Mouse (Mus musculus): Measurements from ENCODE around the gene Cse1l. TPM values are rescaled to one million over a fixed set of nuclear protein-coding genes. Genes with fewer than 3 reads are reported as not detected.

Gene Cse1l
- polyA plus RNA-seq, 1 experiment, result 39.0 TPM

DNA sequence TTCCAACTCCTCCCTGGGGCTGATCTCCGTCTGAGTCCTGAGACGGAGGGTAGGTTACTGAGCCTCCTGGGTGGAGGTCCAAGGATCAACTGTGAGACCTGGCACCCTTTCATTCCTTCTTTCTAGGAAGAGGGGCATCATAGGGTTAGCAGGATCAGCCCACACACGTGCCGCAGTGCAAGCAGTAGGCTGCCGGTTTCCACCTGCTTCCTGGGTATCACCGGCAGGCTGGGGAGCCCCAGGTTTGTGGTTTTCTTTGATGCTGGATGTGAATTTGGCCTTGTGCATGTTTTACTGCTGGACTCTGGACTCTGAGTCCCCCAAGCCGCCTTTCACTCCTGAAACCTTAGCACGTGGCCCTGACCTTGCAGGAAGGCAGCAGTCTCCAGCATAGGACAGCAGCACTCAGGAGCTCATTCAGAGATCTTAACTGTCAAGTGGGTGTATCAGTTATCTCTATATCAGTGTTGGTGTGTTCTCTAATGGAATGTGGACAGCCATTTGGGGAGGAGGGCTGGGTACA, 13.6 kb upstream of the Cse1l start:
- 90% methylated on average over 8 of the region's 8 CpGs for WGBS
- Histone ChIP-seq H3K27ac (ENCODE audit: control insufficient read depth, insufficient read depth, low read depth, low read length, poor library complexity) (no peak overlapping the region), H3K4me1 (ENCODE audit: control insufficient read depth, insufficient read depth, low read length) (no peaks in the 10 kb centered on the region), H3K4me3 (replicated peaks; ENCODE audit: control insufficient read depth, low read depth, low read length) (no peak overlapping the region)
- no peak for TF ChIP-seq CTCF (IDR thresholded peaks at IDR 0.05; ENCODE audit: control insufficient read depth, insufficient read depth, low read length)

DNA sequence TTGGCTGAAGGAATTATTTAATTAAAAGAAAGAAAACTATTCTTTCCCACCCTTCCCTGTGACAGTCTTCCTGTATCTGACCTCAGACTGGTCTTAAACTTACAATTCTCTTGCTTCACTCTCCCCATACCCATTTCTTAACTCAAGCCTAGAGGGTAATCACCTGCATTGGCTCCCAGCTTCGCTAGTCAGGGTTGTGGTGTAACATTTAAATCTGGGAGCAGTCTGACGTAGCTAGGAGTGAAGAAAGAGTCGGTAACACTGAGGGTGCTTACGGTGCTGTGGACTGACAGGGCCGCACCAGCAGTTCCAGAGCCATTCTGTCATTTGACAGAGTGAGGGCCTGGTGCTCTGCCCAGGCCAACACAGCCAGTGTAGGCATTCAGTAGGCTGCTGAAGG, 12.8 kb upstream of the Cse1l start:
- H3K4me1 ChIP-seq (ENCODE audit: control insufficient read depth, insufficient read depth, low read length), result no peaks in the 10 kb centered on the region
- no peak for TF ChIP-seq POLR2A (IDR thresholded peaks at IDR 0.05; ENCODE audit: borderline replicate concordance, control insufficient read depth, low read depth, low read length)
- WGBS, result 87% methylated on average over 5 of the region's 5 CpGs
- H3K4me3 ChIP-seq (replicated peaks; ENCODE audit: control insufficient read depth, low read depth, low read length), result no peak overlapping the region
- H3K27ac ChIP-seq (ENCODE audit: control insufficient read depth, insufficient read depth, low read depth, low read length, poor library complexity), result no peak overlapping the region

DNA sequence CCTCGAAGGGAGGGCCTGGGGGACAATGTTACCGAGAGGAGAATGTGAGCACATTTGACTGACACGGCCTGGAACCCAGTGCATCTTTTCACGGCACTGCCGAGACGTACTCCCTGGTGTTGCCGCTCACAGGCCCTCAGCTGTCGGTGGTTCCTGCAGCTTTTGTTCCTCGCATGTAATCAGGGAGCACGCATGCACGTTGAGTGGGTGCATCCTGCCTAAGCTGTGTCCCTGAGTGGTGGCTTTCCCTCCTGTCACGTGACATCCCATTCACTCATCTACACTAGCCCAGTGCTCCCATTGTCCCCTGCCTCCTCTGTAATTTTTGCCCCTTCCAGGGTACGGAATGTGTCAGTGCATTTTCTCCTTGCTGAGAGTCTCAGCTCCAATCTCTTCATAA, 9.5 kb upstream of the Cse1l start:
- TF ChIP-seq POLR2A (IDR thresholded peaks at IDR 0.05; ENCODE audit: borderline replicate concordance, control insufficient read depth, low read depth, low read length) (no peak), CTCF (IDR thresholded peaks at IDR 0.05; ENCODE audit: control insufficient read depth, insufficient read depth, low read length) (no peak)
- Histone ChIP-seq H3K4me3 (replicated peaks; ENCODE audit: control insufficient read depth, low read depth, low read length) (no peak overlapping the region), H3K4me1 (ENCODE audit: control insufficient read depth, insufficient read depth, low read length) (no peaks in the 10 kb centered on the region), H3K27ac (ENCODE audit: control insufficient read depth, insufficient read depth, low read depth, low read length, poor library complexity) (no peak overlapping the region)
- 92% methylated on average over 13 of the region's 13 CpGs for WGBS

DNA sequence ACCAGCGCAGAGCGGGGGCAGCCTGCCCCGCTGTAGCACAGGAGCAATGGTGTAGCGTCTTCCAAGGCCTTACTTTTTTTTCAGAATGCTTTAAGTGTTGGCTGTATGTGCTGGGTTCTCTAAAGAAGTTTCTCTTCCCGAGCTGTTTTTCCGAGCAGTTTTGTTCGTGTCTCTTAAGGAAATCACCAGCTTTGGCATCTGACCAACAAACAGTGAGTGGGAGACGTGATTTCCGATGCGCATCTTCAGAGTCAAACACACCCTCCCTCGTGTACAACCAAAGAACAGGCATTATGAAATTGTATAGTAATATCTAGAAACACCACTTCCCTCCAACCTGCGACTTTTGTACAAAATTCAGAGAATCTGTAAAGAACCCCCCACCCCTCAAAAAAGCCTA, 8.9 kb upstream of the Cse1l start:
- H3K4me1 ChIP-seq (ENCODE audit: control insufficient read depth, insufficient read depth, low read length), result no peaks in the 10 kb centered on the region
- no peak overlapping the region for H3K27ac ChIP-seq (ENCODE audit: control insufficient read depth, insufficient read depth, low read depth, low read length, poor library complexity)
- TF ChIP-seq POLR2A (IDR thresholded peaks at IDR 0.05; ENCODE audit: borderline replicate concordance, control insufficient read depth, low read depth, low read length) (no peak), CTCF (IDR thresholded peaks at IDR 0.05; ENCODE audit: control insufficient read depth, insufficient read depth, low read length) (no peak)
- WGBS, result 90% methylated on average over 12 of the region's 12 CpGs
- no peak overlapping the region for H3K4me3 ChIP-seq (replicated peaks; ENCODE audit: control insufficient read depth, low read depth, low read length)

DNA sequence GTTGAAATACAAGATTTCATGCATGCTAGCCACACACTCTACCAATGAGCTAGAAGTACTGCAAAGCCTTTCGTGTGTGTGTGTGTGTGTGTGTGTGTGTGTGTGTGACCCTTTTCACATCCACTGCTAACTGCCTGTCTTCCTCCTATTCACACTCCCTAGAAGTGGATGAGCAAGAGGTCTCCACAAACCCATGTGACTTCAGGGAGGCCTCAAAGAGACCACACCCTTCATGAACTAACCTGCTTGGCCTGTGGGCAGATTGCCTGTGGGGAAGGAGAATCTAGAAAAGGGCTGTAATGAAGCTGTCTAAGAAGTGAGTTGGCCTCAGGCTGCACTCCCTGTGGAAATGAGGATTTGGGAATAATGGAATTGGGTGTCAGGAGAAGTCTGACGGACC, 6.7 kb upstream of the Cse1l start:
- no peaks in the 10 kb centered on the region for H3K4me1 ChIP-seq (ENCODE audit: control insufficient read depth, insufficient read depth, low read length)
- H3K27ac ChIP-seq (ENCODE audit: control insufficient read depth, insufficient read depth, low read depth, low read length, poor library complexity), result no peak overlapping the region
- H3K4me3 ChIP-seq (replicated peaks; ENCODE audit: control insufficient read depth, low read depth, low read length), result no peak overlapping the region
- WGBS, result 81% methylated on average over 2 of the region's 2 CpGs
- TF ChIP-seq CTCF (IDR thresholded peaks at IDR 0.05; ENCODE audit: control insufficient read depth, insufficient read depth, low read length) (no peak), POLR2A (IDR thresholded peaks at IDR 0.05; ENCODE audit: borderline replicate concordance, control insufficient read depth, low read depth, low read length) (no peak)

DNA sequence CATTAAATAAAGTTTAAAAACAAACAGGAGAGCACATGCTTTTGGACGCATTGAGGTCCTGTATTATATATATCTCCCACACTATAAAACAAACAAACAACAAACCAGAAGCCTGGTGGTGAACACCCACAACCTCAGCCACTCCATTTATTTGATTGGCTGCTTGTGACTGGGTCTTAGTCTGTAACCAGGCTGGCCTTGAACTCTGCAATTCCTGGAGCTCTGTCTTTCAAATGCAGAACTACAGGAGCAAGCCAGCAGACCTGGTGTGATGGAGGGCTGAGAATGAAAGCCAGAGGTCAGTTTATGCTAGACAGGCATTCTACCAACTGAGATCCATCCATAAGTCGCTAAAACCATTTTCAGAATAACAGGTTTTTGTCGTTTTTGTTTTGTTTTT, 6.1 kb upstream of the Cse1l start:
- no peak overlapping the region for H3K27ac ChIP-seq (ENCODE audit: control insufficient read depth, insufficient read depth, low read depth, low read length, poor library complexity)
- no peak overlapping the region for H3K4me3 ChIP-seq (replicated peaks; ENCODE audit: control insufficient read depth, low read depth, low read length)
- 79% methylated on average over 3 of the region's 3 CpGs for whole genome bisulfite sequencing
- H3K4me1 ChIP-seq (ENCODE audit: control insufficient read depth, insufficient read depth, low read length), result no peaks in the 10 kb centered on the region
- TF ChIP-seq CTCF (IDR thresholded peaks at IDR 0.05; ENCODE audit: control insufficient read depth, insufficient read depth, low read length), result no peak
- no peak for TF ChIP-seq POLR2A (IDR thresholded peaks at IDR 0.05; ENCODE audit: borderline replicate concordance, control insufficient read depth, low read depth, low read length)

DNA sequence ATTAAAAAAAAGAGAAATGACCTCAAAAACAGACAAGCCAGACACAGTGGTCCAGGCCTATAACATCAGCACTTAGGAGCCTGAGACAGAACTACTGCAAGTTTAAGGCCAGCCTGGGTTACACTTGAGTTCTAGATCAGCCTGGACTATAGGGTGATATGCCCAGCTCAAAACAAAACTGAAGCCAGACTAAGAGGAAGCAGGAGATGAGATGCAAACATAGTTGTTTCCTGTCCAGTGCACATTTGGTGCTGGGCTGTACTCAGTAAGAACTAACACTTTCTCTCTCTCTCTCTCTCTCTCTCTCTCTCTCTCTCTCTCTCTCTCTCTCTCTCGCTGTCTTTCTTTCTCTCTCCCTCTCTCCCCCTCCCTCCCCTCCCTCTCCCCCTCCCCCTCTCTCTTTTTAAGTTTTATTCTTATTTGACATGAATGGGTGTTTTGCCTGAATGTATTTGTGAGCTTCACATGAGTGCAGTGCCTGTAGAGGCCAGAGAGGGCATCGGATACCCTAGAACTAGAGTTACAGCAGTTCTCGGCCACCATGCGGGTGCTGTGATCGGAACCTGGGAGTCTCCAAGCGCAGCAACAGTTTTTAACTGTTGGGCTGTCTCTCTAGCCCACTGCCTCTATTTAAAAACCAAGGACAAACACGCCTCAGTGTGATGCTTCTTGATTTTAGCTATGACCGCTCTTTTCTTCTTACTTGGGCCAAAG, 4.9 kb upstream of the Cse1l start:
- Histone ChIP-seq H3K4me3 (replicated peaks; ENCODE audit: control insufficient read depth, low read depth, low read length) (no peak overlapping the region), H3K4me1 (ENCODE audit: control insufficient read depth, insufficient read depth, low read length) (peaks cover 1% of the 10 kb centered on the region; the same call in 1 of the 2 replicates), H3K27ac (ENCODE audit: control insufficient read depth, insufficient read depth, low read depth, low read length, poor library complexity) (no peak overlapping the region)
- 79% methylated on average over 8 of the region's 8 CpGs for WGBS
- TF ChIP-seq CTCF (IDR thresholded peaks at IDR 0.05; ENCODE audit: control insufficient read depth, insufficient read depth, low read length), result no peak
- TF ChIP-seq POLR2A (IDR thresholded peaks at IDR 0.05; ENCODE audit: borderline replicate concordance, control insufficient read depth, low read depth, low read length), result no peak

DNA sequence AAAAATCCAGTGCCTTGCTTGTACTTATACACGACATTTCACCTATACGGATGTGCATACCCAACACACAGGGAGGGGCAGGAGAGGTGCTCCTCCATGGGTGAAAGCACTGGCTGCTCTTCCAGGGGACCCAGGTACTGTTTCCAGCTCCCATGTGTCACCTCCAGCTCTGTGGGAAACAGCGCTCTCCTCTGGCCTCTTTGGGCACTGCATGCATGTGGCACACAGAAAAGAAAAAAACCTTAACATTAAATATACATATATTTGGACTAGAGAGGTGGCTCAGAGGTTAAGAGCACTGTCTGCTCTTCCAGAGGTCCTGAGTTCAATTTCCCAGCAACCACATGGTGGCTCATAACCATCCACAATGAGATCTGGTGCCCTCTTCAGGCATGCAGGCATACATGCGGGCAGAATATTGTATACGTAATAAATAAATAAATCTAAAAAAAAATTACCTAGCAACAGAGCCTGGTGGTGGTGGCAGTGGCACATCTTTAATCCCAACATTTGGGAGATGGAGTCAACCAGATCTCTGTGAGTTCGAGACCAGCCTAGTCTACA, 2.0 kb upstream of the Cse1l start:
- Histone ChIP-seq H3K4me3 (replicated peaks; ENCODE audit: control insufficient read depth, low read depth, low read length) (no peak overlapping the region), H3K4me1 (ENCODE audit: control insufficient read depth, insufficient read depth, low read length) (peaks cover 1% of the 10 kb centered on the region; the same call in 1 of the 2 replicates), H3K27ac (ENCODE audit: control insufficient read depth, insufficient read depth, low read depth, low read length, poor library complexity) (no peak overlapping the region)
- 90% methylated on average over 6 of the region's 6 CpGs for WGBS
- no peak for TF ChIP-seq POLR2A (IDR thresholded peaks at IDR 0.05; ENCODE audit: borderline replicate concordance, control insufficient read depth, low read depth, low read length)
- no peak for TF ChIP-seq CTCF (IDR thresholded peaks at IDR 0.05; ENCODE audit: control insufficient read depth, insufficient read depth, low read length)
